Mouse (Mus musculus): ENCODE results near the gene Plxna1. TPM values are rescaled to one million over a fixed set of nuclear protein-coding genes. Genes with fewer than 3 reads are reported as not detected.
A peak's percentile ranks its signal among the peaks of the same experiment; 100 is the strongest.

The Plxna1 gene
- polyA plus RNA-seq, 1 experiment from 2014 or later, result 2.5 TPM

- Histone ChIP-seq H3K27ac (no peak overlapping the region), H3K4me2 (no peak overlapping the region), H3K4me1 (replicated peaks) (peaks cover 4% of the 10 kb centered on the region), H3K36me3 (peaks cover 51% of the 10 kb centered on the region), H3K9ac (no peak overlapping the region), H3K4me3 (replicated peaks) (no peak overlapping the region), H3K9me3 (replicated peaks) (no peaks in the 10 kb centered on the region), H3K27me3 (no peaks in the 10 kb centered on the region)
- DNase-seq (no peak), ATAC-seq (ENCODE audit: low read depth) (no peak)
- 73% methylated on average over 4 of the region's 4 CpGs for WGBS (ENCODE audit: insufficient replicate concordance)
Measured at GRCm38 (mm10) chr6:89328634-89329033, 33.8 kb downstream of the Plxna1 start.

- H3K9ac ChIP-seq, result no peak overlapping the region
- WGBS (ENCODE audit: insufficient replicate concordance), result 78% methylated on average over 15 of the region's 15 CpGs
- ATAC-seq (ENCODE audit: low read depth), result no peak
Measured at GRCm38 (mm10) chr6:89327746-89328491, 34.5 kb downstream of the Plxna1 start.

GRCm38 (mm10) chr6:89324842-89325241 is 37.6 kb downstream of the Plxna1 start:
- peaks cover 48% of the 10 kb centered on the region for H3K36me3 ChIP-seq
- no peaks in the 10 kb centered on the region for H3K9me3 ChIP-seq (replicated peaks)
- no peak overlapping the region for H3K27ac ChIP-seq
- no peaks in the 10 kb centered on the region for H3K27me3 ChIP-seq
- H3K4me3 ChIP-seq (replicated peaks), result no peak overlapping the region
- H3K4me1 ChIP-seq (replicated peaks), result peaks cover 4% of the 10 kb centered on the region
- no peak overlapping the region; the same call in 1 of the 2 replicates for H3K9ac ChIP-seq
- WGBS (ENCODE audit: insufficient replicate concordance), result 39% methylated on average over 4 of the region's 4 CpGs
- ATAC-seq (ENCODE audit: low read depth) (peak; percentile 64), DNase-seq (no peak)
- H3K4me2 ChIP-seq, result no peak overlapping the region

More at GRCm38 (mm10) chr6:89327746-89328491, 34.5 kb downstream of the Plxna1 start:
- Histone ChIP-seq H3K9me3 (replicated peaks) (no peaks in the 10 kb centered on the region), H3K4me1 (replicated peaks) (peaks cover 4% of the 10 kb centered on the region), H3K36me3 (peaks cover 52% of the 10 kb centered on the region), H3K27ac (no peak overlapping the region), H3K27me3 (no peaks in the 10 kb centered on the region), H3K4me3 (replicated peaks) (no peak overlapping the region), H3K4me2 (no peak overlapping the region)
- DNase-seq, result no peak

GRCm38 (mm10) chr6:89315263-89315662 is 47.2 kb downstream of the Plxna1 start:
- no peak for DNase-seq
- 42% methylated on average over 4 of the region's 4 CpGs for WGBS (ENCODE audit: insufficient replicate concordance)
- Histone ChIP-seq H3K4me1 (replicated peaks) (no peaks in the 10 kb centered on the region), H3K9me3 (replicated peaks) (no peaks in the 10 kb centered on the region), H3K4me3 (replicated peaks) (no peak overlapping the region), H3K27ac (no peak overlapping the region), H3K9ac (no peak overlapping the region), H3K4me2 (no peak overlapping the region), H3K27me3 (no peaks in the 10 kb centered on the region), H3K36me3 (peaks cover 6% of the 10 kb centered on the region)
- no peak for ATAC-seq (ENCODE audit: low read depth)

- H3K4me3 ChIP-seq (replicated peaks), result no peak overlapping the region
- ATAC-seq (ENCODE audit: low read depth), result no peak
- no peak for DNase-seq
- no peak overlapping the region for H3K4me2 ChIP-seq
- WGBS (ENCODE audit: insufficient replicate concordance), result 38% methylated on average over 2 of the region's 2 CpGs
- H3K9ac ChIP-seq, result no peak overlapping the region
- no peaks in the 10 kb centered on the region for H3K36me3 ChIP-seq
- no peaks in the 10 kb centered on the region for H3K9me3 ChIP-seq (replicated peaks)
- H3K4me1 ChIP-seq (replicated peaks), result no peaks in the 10 kb centered on the region
- no peak overlapping the region for H3K27ac ChIP-seq
- no peaks in the 10 kb centered on the region for H3K27me3 ChIP-seq
Measured at GRCm38 (mm10) chr6:89311518-89311917, 50.9 kb downstream of the Plxna1 start.

GRCm38 (mm10) chr6:89310236-89310635 is 52.2 kb downstream of the Plxna1 start:
- Histone ChIP-seq H3K4me1 (replicated peaks) (no peaks in the 10 kb centered on the region), H3K36me3 (no peaks in the 10 kb centered on the region), H3K9me3 (replicated peaks) (no peaks in the 10 kb centered on the region), H3K9ac (no peak overlapping the region), H3K4me3 (replicated peaks) (no peak overlapping the region), H3K4me2 (no peak overlapping the region), H3K27ac (no peak overlapping the region), H3K27me3 (no peaks in the 10 kb centered on the region)
- DNase-seq, result no peak
- WGBS (ENCODE audit: insufficient replicate concordance), result 53% methylated on average over 9 of the region's 9 CpGs
- ATAC-seq (ENCODE audit: low read depth), result no peak

- Histone ChIP-seq H3K4me1 (replicated peaks) (no peaks in the 10 kb centered on the region), H3K9ac (no peak overlapping the region), H3K4me2 (no peak overlapping the region), H3K36me3 (no peaks in the 10 kb centered on the region), H3K27ac (no peak overlapping the region), H3K4me3 (replicated peaks) (no peak overlapping the region), H3K9me3 (replicated peaks) (no peaks in the 10 kb centered on the region), H3K27me3 (no peaks in the 10 kb centered on the region)
- DNase-seq, result no peak
- ATAC-seq (ENCODE audit: low read depth), result no peak
- WGBS (ENCODE audit: insufficient replicate concordance), result 59% methylated on average over 6 of the region's 6 CpGs
Measured at GRCm38 (mm10) chr6:89308213-89308973, 54.0 kb downstream of the Plxna1 start.

- Histone ChIP-seq H3K9me3 (replicated peaks) (no peaks in the 10 kb centered on the region), H3K9ac (no peak overlapping the region), H3K36me3 (no peaks in the 10 kb centered on the region), H3K4me3 (replicated peaks) (no peak overlapping the region), H3K4me1 (replicated peaks) (no peaks in the 10 kb centered on the region), H3K27me3 (no peaks in the 10 kb centered on the region), H3K27ac (no peak overlapping the region), H3K4me2 (no peak overlapping the region)
- ATAC-seq (ENCODE audit: low read depth), result no peak
- WGBS (ENCODE audit: insufficient replicate concordance), result 47% methylated on average over 3 of the region's 3 CpGs
- no peak for DNase-seq
Measured at GRCm38 (mm10) chr6:89304375-89305058, 57.9 kb downstream of the Plxna1 start.

- Histone ChIP-seq H3K4me3 (replicated peaks) (no peak overlapping the region), H3K36me3 (no peaks in the 10 kb centered on the region), H3K4me2 (no peak overlapping the region), H3K9me3 (replicated peaks) (no peaks in the 10 kb centered on the region), H3K27me3 (peaks cover under 1% of the 10 kb centered on the region; the same call in 1 of the 2 replicates), H3K4me1 (replicated peaks) (no peaks in the 10 kb centered on the region), H3K9ac (no peak overlapping the region), H3K27ac (no peak overlapping the region)
- no peak for DNase-seq
- WGBS (ENCODE audit: insufficient replicate concordance), result 33% methylated on average over 9 of the region's 9 CpGs
- no peak for ATAC-seq (ENCODE audit: low read depth)
Measured at GRCm38 (mm10) chr6:89299818-89300217, 62.6 kb downstream of the Plxna1 start.

GRCm38 (mm10) chr6:89296909-89297695 is 65.3 kb downstream of the Plxna1 start:
- ATAC-seq (ENCODE audit: low read depth), result no peak
- H3K27me3 ChIP-seq, result peaks cover 5% of the 10 kb centered on the region; the same call in 1 of the 2 replicates
- H3K4me1 ChIP-seq (replicated peaks), result no peaks in the 10 kb centered on the region
- H3K9me3 ChIP-seq (replicated peaks), result no peaks in the 10 kb centered on the region
- H3K36me3 ChIP-seq, result no peaks in the 10 kb centered on the region
- H3K4me3 ChIP-seq (replicated peaks), result no peak overlapping the region
- no peak for DNase-seq
- H3K9ac ChIP-seq, result no peak overlapping the region
- H3K4me2 ChIP-seq, result no peak overlapping the region
- WGBS (ENCODE audit: insufficient replicate concordance), result 48% methylated on average over 15 of the region's 15 CpGs
- H3K27ac ChIP-seq, result no peak overlapping the region
